Mouse (Mus musculus): ENCODE measurements around the gene Ccdc148.
A peak's percentile ranks its signal among the peaks of the same experiment; 100 is the strongest.

The Ccdc148 gene

DNA sequence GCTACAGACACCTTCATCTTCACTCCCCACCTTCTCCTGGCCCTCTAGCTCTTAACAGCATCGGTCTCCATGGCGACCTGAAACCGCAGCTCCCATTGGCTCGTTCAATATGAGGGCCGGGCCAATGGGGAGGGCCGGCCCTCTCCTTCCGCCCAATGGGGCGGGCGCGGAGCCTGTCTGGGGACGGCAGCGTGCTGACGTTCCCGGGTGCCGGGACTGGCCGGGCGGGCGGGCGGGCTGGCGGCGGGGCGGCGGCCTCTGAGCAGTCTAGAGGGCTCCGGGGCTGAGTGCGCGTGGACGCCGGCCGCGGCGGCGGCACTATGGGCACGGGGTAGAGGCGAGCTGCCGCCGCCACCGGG lies at the start of gene Ccdc148, which contains the start of gene Pkp4:
Gene Ccdc148, minus strand, starts transcription at position 79 of the 359 bp plus-strand sequence.
Gene Pkp4, plus strand, starts transcription at position 246 of the 359 bp plus-strand sequence.
- DNase-seq = peak; percentile 97

- DNase-seq = no peak
These were observed 47.8 kb upstream of the Ccdc148 start for GRCm38 (mm10) chr2:59208276-59208675.

GRCm38 (mm10) chr2:59207725-59208124 lies 47.2 kb upstream of the Ccdc148 start:
- DNase-seq = no peak

GRCm38 (mm10) chr2:59207240-59207639 lies 46.8 kb upstream of the Ccdc148 start:
- no peak for DNase-seq

DNA sequence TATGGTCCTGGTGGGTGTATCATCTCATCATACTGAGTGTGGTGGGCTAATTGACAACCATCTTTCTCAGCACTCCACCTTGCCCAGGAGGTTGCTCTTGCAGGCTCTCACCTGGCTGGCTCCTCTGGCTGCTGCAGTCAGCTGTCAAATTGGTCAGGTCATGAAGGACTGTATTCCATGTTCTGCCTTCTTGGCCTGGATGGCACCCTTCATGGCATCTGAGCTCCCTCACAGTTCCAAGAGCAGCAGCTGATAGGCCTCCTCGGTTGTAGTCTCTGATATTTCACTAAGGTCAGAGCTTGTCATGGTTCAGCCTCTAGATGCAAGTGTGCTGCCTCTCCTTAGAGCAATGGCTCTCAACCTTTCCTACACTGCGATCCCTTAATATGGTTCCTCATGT lies 45.7 kb upstream of the Ccdc148 start:
- DNase-seq = no peak

DNA sequence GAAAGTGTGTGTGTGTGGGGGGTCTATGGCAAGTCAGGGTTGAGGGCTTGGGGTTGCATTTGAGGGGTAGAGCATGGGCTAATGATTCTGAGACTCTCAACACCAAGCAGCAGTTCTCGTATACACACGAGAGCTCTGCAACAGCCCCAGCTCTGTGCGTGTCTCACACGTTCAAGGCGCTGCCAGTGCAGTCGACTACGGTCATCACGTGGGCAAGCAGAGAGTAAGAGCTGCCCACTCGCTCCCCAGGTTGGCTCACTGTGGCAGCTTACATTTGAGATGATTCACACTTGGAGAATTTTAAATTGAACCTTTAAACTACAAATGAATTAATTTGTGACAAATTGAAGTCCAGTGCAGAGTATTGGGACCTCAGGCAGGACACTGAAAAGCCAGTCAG lies 44.6 kb upstream of the Ccdc148 start:
- DNase-seq = no peak

DNA sequence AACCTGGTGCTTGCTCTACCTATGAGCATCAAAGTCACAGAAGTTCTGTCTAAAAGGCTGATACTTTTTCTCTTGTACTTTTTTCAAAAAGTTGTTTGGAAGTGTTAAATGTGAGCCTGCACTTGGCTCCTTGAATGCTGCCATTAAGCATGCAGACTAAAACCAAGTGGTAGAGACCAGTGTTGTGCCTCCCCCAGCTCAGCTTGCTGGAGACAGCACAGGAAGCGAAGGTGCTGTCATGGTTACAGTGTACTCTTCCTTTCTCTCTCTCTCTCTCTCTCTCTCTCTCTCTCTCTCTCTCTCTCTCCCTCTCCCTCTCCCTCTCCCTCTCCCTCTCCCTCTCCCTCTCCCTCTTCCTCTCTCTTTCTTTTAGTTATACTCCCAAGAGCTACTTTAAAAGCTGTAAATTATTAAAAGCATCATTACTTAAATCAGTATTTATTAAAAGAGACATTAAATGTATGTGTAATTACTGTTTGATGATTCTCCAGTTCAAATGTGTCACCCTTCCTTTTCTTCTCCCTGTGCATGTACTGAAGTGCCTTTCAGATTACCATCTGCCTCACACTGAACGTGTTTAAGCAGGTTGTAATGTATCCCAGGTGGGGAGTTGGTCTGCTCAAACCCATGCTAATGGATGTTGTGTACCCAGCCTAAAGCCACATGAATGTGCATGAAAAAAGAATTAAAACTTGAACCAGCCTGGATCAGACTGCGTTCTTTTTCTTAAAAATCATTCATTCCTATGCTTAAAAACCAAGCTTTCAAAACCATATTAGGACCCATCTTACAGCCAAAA lies 43.3 kb upstream of the Ccdc148 start:
- DNase-seq = no peak

DNA sequence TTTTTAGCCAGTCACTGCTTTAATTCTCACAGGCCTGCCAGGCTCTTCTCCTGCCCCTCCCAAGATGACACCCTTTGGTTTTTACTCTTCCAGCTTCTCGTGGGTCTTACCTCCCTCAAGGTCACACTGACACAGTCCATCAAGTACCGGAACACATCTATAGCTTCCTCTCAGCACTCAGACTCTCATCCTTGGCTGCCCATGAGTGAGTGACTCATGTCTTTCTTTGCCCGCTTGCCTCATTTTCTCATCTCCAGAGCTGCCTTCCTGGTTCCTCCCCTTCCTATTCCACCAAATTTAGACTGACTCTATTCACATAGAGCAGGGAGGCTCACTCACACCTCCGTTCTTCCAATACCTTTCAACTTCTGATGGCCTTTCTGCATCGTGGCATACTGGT lies 42.4 kb upstream of the Ccdc148 start:
- DNase-seq = no peak

DNA sequence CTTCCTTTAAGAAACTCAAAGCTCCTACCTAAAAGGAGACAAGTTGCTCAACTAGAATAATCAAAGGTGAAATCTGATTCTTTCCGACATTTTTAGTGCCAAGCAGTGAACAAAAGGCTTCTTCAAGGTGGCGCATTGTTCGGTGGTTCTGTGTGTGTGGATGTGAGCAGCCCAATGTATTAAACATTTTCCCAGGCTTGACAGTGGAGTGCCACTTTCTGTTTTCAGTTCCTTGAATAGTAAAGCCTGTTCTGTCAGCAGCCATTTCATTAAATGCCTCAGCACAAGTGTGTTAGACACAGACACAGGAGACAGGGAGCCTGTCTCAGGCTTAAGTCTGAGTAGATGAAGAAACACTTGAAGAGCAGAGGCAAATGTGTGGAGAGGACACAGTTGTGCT lies 40.0 kb upstream of the Ccdc148 start:
- no peak for DNase-seq

- DNase-seq = no peak
These were observed 39.0 kb upstream of the Ccdc148 start for GRCm38 (mm10) chr2:59199476-59199976.

DNA sequence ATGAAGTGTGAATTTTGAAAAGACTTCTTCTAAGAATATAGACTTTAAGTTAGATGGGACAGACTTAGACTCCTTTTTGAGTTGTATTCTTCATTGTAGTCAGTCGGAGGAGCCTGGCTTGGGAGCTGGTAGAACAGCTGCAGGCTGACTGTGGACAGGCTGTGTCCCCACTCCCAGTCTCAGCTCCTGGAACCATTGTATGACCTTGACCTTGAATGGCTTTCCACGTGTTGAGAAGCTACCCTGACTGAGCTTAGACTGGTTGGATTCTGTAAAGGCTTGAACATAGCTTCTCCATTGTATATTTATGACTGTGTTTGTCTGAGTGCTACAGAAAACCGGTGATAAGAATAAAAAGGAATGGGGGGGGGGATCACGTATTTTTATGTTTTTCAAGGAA lies 36.7 kb upstream of the Ccdc148 start:
- no peak for DNase-seq

- DNase-seq = no peak
These were observed 32.6 kb upstream of the Ccdc148 start for GRCm38 (mm10) chr2:59193117-59193516.

DNA sequence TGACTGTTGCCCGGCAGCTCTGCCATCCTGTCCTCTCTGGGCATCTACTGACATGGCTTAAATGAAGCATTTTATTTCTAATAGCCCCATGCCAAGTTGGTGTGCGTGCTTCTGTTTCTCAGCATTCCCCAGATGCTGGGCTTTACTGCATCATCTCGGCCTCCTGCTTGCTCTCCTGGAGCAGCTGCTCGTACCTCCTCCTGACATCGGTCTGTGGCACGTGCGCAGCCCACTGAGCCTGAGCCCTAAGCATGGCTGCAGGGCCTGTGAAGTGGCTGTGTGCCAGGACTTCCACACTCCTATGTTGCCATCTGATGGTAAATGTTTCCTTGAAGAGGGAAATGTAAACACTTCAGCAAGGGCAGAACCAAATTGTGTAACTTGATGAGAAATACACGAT lies 31.0 kb upstream of the Ccdc148 start:
- DNase-seq = no peak

DNA sequence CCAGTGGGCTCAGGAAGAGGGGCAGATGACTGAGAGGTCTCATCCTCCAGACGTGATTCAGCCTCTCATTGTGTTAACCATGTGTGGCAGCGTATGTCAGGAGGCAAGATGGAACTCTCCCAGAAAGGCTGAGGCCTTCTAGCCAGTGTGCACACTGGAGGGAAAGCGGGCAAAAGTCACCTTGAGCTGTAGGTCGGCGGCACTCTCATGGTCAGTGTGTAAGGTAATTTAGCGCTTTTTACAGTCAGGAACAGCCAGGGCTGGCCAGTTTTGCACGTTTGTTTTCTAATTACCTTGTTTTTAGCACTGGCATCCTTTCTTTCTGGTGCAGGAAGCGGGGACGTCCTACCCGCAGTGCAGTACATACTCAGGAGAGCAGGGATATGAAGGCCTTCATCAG lies 29.7 kb upstream of the Ccdc148 start:
- DNase-seq = no peak

GRCm38 (mm10) chr2:59189661-59190185 lies 29.2 kb upstream of the Ccdc148 start:
- DNase-seq = no peak

DNA sequence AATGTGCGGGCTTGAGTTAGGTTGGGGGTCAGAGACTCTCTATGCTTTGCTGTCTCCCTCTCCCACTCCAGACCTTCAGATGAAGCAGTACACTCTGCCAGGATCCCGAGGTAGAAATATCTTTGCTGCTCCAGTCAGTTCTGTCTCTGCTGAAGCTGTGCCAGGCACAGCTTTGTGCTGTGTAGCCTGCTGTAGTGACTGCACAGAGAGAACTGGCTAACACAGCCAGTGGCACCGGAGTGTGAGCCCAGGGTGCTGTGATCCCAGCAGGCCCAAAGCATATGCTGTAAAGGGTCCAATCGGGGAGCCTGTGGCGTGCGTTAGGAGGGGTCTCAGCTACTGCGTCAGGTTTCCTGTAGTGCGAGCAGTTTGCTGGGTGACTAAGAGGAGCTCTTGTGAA lies 27.8 kb upstream of the Ccdc148 start:
- DNase-seq = no peak

GRCm38 (mm10) chr2:59186966-59187365 lies 26.5 kb upstream of the Ccdc148 start:
- DNase-seq = no peak

DNA sequence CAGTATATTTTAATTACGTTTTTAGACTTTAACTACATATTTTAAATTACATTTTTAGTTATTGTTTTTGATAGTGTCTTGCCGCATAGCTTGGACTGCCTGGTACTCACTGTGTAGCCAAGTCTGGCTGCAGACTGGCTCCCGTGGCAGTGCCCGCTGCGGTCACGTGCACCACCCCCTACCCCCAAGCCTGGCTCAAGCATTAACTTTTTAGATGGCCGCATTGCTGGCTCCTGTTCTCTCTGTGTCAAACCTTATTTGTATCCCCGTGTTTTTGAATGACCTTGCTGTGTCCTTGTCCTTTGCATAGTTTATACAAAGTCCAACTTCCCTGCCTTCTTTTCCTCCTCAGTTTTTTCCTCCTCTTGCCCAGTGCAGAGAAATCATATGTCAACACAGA lies 25.6 kb upstream of the Ccdc148 start:
- no peak for DNase-seq

DNA sequence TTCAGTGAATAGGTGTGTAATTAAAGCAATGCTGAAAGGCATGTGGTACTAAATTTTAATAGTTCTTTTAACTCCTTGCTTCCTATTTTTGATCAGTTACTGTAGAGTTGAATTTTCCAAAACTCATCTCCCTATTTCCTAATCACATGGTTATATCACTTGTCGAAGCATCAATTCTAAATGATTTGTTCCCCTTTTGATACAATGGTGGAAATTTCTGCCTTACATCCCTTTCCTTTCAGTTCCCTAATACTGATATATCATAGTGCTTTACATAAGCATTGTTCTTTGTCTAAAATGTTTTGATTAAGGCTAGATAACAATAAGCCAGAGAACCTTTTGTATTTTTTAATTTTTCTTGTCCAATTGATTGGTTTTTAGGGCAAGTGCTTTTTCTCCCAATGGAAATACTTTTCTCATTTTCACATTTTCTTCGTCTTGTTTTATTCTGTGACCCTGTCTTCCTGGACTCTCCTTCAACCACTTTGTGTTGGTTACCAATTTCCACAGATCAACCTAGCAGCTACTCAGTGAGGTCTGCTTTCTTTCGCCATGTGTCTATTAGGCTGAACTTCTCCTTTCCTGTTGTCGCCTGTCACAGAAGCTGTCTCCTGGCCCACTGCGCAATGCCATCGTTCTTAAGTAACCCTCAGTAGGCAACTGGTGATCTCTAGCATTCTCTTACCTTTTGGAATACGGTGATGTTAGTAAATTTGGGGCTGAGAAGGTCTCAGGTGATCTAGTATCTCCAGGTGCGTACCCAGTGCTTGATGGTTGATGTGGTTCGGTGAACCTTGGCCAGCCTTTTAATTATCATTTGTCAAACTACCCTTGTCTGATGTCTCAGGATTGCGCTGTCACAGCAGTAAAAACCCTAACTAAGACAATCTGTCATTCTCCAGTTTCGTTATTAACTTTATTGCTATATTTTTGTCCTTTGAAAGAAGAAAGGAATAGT lies 23.9 kb upstream of the Ccdc148 start:
- no peak for DNase-seq

DNA sequence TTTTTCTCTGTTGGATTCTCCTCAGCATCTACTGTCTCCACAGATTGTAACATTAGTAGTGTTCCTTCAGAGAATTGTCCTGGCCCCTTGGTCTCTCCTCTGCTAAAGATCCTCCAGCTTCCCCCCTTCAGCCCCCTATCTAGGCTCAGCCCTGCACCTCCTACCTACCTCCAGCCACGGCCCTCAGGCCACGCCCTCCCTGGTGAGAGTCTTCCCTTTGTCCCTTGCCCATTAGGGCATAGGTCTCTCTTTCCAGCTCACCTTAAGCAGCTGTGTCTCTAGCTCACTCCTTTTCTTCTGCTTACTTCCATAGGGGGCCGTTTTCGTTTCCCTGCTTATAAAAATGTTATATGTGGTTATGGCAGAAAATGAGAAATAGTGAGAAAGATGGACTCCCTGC lies 23.1 kb upstream of the Ccdc148 start:
- DNase-seq = no peak

GRCm38 (mm10) chr2:59181321-59182113 lies 21.0 kb upstream of the Ccdc148 start:
- peak; percentile 36 for DNase-seq

DNA sequence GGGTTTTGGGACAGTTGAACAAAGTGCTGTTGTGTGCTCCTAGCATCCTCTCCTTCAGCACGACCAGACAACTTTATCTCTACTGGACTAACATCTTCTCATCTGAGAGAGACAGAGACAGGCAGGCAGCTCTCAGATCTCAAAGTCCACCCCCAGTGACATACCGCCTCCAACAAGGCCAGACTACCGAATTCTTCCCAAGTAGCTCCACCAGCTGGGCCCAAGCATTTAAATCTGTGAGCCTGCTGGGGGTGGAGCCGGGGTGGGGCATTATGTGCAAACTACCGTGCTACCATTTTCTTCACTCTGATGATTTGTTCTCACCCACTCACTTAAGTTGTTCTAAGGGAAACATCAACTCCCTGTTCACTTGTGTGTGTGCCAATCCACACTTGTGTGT lies 19.0 kb upstream of the Ccdc148 start:
- no peak for DNase-seq

DNA sequence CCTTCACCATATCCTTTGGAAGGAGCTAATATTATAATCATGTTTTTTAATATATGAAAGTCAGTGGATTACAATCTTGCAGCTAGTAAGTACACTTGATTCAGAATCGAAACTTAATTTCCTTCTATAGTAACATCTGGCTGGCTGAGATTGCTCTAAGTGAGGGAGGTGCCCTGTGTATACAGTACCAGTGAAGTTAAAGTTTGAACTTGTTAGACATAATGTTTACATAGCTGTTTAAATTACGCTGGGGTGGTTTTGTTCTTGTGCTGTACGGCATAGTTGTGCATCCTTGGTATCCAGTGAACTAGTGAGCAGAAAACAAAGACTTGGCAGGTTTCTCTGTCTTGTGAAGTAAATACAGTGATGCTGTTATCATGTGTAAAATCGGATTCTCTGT lies 18.5 kb upstream of the Ccdc148 start:
- DNase-seq = no peak
